Mouse (Mus musculus): ENCODE measurements around the gene Tmc8.

Gene Tmc8

GRCm38 (mm10) chr11:117825333-117826101, 43.6 kb downstream of the Tmc8 start, which contains the start of the genes Afmid and Tk1:
Gene Afmid (plus strand): TSS chr11:117825924.
Gene Tk1 (minus strand): TSS chr11:117826092.
- WGBS, result under 1% methylated on average over 34 of the region's 34 CpGs

DNA sequence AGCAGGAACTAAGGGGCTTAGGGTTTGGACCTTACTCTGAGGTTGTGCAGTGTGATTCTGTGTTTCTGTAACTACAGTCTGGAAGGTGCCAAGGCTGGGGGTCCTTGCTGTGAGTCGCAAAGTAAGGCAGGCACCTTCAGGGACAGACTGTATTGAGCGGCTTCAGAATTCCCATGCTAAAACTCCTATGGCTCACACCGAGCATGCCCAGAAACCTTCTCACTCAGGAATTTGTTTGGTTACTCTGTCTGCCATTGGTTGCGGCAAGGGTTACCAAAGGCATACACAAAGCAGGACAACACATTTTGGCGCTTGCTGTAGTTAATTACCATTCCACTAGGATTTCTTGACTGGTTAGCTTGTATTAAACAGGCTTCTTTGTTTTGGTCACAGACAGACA, 44.3 kb downstream of the Tmc8 start:
- WGBS, result 23% methylated on average over 5 of the region's 5 CpGs

GRCm38 (mm10) chr11:117826916-117827315, 45.0 kb downstream of the Tmc8 start:
- 67% methylated on average over 8 of the region's 8 CpGs for WGBS

- WGBS, result 77% methylated on average over 3 of the region's 3 CpGs
Measured at GRCm38 (mm10) chr11:117827386-117827785, 45.5 kb downstream of the Tmc8 start.

DNA sequence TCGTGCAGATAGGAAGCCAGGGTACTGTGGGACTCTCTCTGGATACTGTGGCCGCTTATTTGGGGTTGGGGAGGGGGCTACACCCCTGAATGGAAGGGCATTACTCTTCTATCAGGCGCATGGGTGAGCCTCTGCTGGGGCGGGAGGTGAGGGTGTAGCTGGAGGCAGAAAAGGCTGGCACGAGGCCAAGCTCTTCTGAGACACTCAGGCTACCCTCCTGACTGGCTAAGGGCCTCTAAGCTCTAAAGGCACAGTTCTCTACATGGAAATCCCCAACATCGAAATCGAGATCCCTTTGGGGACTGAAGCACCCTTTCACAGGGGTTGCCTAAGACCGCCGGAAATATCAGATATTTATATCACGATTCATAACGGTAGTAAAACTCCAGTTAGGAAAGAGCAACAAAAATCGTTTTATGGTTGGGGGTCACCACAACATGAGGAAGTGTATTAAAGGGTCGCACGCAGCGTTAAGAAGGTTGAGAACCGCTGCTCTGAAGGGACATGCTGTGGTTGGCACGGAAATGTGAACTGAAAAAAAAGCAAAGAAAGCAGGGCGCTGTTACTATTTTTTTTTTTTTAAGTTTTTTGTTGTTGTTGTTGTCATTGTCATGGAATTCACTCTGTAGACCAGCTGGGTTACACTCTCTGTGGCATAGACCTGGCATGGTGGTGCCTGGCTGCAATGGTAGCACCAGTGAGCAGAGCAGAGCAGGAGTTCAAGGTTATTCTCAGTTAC, 46.4 kb downstream of the Tmc8 start:
- WGBS, result 65% methylated on average over 18 of the region's 18 CpGs

GRCm38 (mm10) chr11:117828888-117829604, 47.2 kb downstream of the Tmc8 start:
- WGBS, result 66% methylated on average over 9 of the region's 9 CpGs

- 71% methylated on average over 2 of the region's 2 CpGs for WGBS
Measured at GRCm38 (mm10) chr11:117829671-117830215, 47.9 kb downstream of the Tmc8 start.

DNA sequence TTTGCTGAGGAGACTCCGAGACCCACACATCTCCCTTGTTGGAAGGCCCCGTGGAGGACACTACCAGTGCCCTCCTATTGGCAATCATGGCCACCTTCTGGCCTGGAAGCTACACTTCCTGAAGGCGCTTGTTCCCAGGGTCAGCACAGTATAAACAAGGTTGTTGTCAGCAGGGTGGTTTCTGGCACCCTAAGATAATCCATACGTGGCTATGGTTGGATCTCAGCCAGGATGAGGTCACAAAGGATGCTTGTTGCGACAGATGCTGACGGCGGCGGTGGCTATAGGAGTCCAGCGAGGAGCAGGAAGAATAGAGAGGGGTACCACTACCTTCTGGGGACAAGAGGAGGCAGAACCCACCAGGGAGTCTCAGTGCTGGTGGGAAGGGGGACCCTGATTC, 48.5 kb downstream of the Tmc8 start:
- 64% methylated on average over 9 of the region's 9 CpGs for WGBS

- 23% methylated on average over 28 of the region's 28 CpGs for WGBS
Measured at GRCm38 (mm10) chr11:117832086-117832969, 50.5 kb downstream of the Tmc8 start.

DNA sequence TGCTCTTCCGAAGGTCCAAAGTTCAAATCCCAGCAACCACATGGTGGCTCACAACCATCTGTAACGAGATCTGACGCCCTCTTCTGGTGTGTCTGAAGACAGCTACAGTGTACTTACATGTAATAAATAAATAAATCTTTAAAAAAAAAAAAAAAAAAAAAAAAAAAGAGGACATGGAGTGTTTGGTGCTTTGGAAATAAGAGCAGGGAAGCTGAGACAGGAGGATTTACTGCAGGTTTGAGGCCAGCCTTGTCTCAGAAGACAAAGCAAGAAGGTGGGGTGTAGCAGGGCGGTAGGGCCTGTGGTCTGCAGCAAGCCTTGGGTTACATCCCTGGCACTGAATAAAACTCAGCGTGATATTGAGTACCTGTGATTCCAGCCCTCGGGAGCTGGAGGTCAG, 51.6 kb downstream of the Tmc8 start:
- 97% methylated on average over 5 of the region's 6 CpGs for WGBS

DNA sequence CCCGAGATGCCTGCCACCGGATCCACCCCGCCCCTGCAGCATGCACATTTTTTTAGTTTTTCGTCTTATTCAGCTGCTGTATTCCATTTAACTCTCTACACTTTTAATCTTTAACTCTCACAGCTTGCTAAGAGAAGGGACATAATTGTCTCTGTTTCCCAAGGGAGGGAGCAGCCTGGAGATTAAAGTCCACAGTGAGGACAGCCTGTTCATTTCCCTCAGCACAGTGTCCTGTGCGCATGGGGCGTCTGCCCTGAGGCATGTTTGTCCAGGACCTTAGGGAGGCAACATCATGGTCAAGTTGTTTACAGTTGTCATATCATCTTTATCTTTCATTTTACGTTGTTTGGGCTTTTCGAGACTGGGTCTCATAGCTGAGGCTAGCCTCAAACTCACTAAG, 52.2 kb downstream of the Tmc8 start:
- 88% methylated on average over 8 of the region's 8 CpGs for WGBS

GRCm38 (mm10) chr11:117836306-117836705, 54.4 kb downstream of the Tmc8 start:
- WGBS, result 19% methylated on average over 13 of the region's 13 CpGs

- 84% methylated on average over 2 of the region's 2 CpGs for WGBS
Measured at GRCm38 (mm10) chr11:117838572-117838971, 56.7 kb downstream of the Tmc8 start.

GRCm38 (mm10) chr11:117839021-117839420, 57.1 kb downstream of the Tmc8 start:
- 85% methylated on average over 1 of the region's 1 CpGs for WGBS

DNA sequence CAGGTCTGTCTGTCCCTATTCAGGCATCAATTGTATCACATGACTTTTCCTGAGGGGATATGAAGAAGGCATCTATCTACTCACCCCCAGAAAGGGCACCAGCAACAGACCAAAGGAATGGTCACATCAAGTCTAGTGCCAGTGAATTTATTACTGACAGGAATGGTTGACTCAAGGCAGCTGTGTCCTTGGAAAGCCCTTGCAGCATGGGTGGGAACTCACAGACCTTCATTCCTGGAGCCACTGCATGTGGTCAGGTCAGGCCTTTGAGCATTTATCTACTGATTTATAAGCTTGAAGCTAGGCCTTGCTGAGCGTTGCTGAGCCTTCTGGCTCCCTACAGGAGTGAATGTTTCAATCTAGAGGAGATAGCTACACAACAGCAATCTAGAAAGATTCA, 59.0 kb downstream of the Tmc8 start:
- 80% methylated on average over 1 of the region's 1 CpGs for WGBS
